Mouse (Mus musculus) testis, adult 10 weeks (tissue): ENCODE data around the gene Oxa1l. TPM values are rescaled to one million over a fixed set of nuclear protein-coding genes. Genes with fewer than 3 reads are reported as not detected.

Experiments used
- polyA plus RNA-seq: library from polyadenylated mRNA; stranded (reverse); fragments of 350-450 nt; fragmentation: Illumina TruSeq; extraction: RNeasy Lipid Tissue Mini Kit (QIAGEN cat#74804); gene quantifications from one replicate; pipeline ENCODE4 v1.2.3, GENCODE M21; 2014; ENCODE audit warnings: low read depth, low replicate concordance

Gene Oxa1l
- 3.9 TPM for polyA plus RNA-seq

GRCm38 (mm10) chr14:54360577-54361340 is at the start of gene Oxa1l:
TSS of gene Oxa1l (plus strand) at chr14:54360834.

GRCm38 (mm10) chr14:54417623-54418081 is 57.0 kb downstream of the Oxa1l start, which contains the start of gene Slc7a7:
TSS of gene Slc7a7 (minus strand) at chr14:54417780.

Other genes with a start within 250 kb of the Oxa1l start
- gene Dad1, start 106.7 kb upstream of the Oxa1l start, polyA plus RNA-seq, result 10.5 TPM
- 51.7 TPM for gene Abhd4, start 106.6 kb upstream of the Oxa1l start, polyA plus RNA-seq
- gene Olfr49, start 75.9 kb upstream of the Oxa1l start, polyA plus RNA-seq, result not detected
- gene Slc7a7, start 56.9 kb downstream of the Oxa1l start, polyA plus RNA-seq, result 2.4 TPM
- gene Mrpl52, start 66.1 kb downstream of the Oxa1l start, polyA plus RNA-seq, result 27.3 TPM
- gene Mmp14, start 70.8 kb downstream of the Oxa1l start, polyA plus RNA-seq, result 10.9 TPM
- 0.66 TPM for gene Lrp10, start 103.3 kb downstream of the Oxa1l start, polyA plus RNA-seq
- 0.32 TPM for gene Rem2, start 115.3 kb downstream of the Oxa1l start, polyA plus RNA-seq
- gene Prmt5, start 156.7 kb downstream of the Oxa1l start, polyA plus RNA-seq, result 40.1 TPM
- gene Haus4, start 193.8 kb downstream of the Oxa1l start, polyA plus RNA-seq, result 22.2 TPM
- 6.1 TPM for gene Ajuba, start 216.7 kb downstream of the Oxa1l start, polyA plus RNA-seq
- 0.87 TPM for gene 4931414P19Rik, start 245.2 kb downstream of the Oxa1l start, polyA plus RNA-seq